Comparison of ENCODE assay signal across 8 mouse cellular contexts in the genomic region with DNA sequence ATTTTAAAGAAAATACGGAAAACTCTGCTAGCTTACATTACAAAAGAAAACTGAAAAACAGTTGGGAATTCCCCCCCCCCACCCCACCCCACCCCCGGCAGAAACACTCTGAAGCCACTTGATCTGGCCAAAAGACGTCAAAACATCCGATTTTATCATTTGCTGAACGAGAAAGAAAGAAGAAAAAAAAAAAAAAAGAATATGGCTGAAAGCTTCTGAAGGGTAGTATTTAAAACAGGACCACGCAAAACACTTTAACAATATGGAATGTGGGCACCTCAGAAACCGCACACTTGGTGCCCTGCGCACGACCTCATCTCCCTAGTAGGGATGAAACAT. TPM values are rescaled to one million over a fixed set of nuclear protein-coding genes. Genes with fewer than 3 reads are reported as not detected.
DNase-seq lines count a peak whose midpoint lies in the region; ATAC-seq and TF ChIP-seq lines count a peak whose summit lies in the region.

No protein-coding gene starts in this region.

- peak overlapping the region; percentile 98; the same call in 1 of the 2 replicates for H3K27ac ChIP-seq in heart, embryonic 11.5 days (ENCODE audit: low read depth, low read length)
- no peak overlapping the region for H3K27ac ChIP-seq in ES-Bruce4 (ENCODE audit: insufficient read depth, low read length)
- H3K27ac ChIP-seq in hindbrain, embryonic 10.5 days, result peak overlapping the region; percentile 96
- peak overlapping the region; percentile 98 for H3K27ac ChIP-seq in midbrain, embryonic 10.5 days (replicated peaks)

- DNase-seq in heart, adult 11 months, result no peak
- DNase-seq in hindbrain, embryonic 10.5 days (ENCODE audit: low spot score), result no peak
- no peak for DNase-seq in midbrain, embryonic 10.5 days (ENCODE audit: low spot score)
- DNase-seq in adrenal gland, adult 2 months, result no peak
- no peak for DNase-seq in right cerebral cortex, postnatal 10 days (ENCODE audit: low spot score in 2 of 2)
- no peak for DNase-seq in cerebellum, adult 9-10 months

- peak overlapping the region; percentile 99 for H3K4me3 ChIP-seq in heart, embryonic 11.5 days (ENCODE audit: low read depth, low read length)
- peak overlapping the region; percentile 89 for H3K4me3 ChIP-seq in ES-Bruce4 (ENCODE audit: low read depth, low read length)
- H3K4me3 ChIP-seq in hindbrain, embryonic 10.5 days, result peak overlapping the region; percentile 89
- H3K4me3 ChIP-seq in midbrain, embryonic 10.5 days, result peak overlapping the region; percentile 92

- H3K9ac ChIP-seq in heart, embryonic 11.5 days (ENCODE audit: low read depth, low read length), result peak overlapping the region; percentile 97
- H3K9ac ChIP-seq in ES-Bruce4 (ENCODE audit: low read depth, poor library complexity, severe bottlenecking), result peak overlapping the region; percentile 88

- no peak for TF ChIP-seq CTCF in ES-Bruce4 (IDR thresholded peaks at IDR 0.05; ENCODE audit: low read depth, low read length)

- TF ChIP-seq POLR2A in ES-Bruce4 (IDR thresholded peaks at IDR 0.05; ENCODE audit: insufficient read depth, low read length), result no peak

- H3K9me3 ChIP-seq in heart, embryonic 11.5 days (replicated peaks; ENCODE audit: control insufficient read depth, low read length), result no peaks in the 10 kb centered on the region
- H3K9me3 ChIP-seq in ES-Bruce4 (replicated peaks; ENCODE audit: control insufficient read depth, insufficient read depth, low read length, poor library complexity, severe bottlenecking), result no peaks in the 10 kb centered on the region
- H3K9me3 ChIP-seq in hindbrain, embryonic 10.5 days, result no peaks in the 10 kb centered on the region
- no peaks in the 10 kb centered on the region for H3K9me3 ChIP-seq in midbrain, embryonic 10.5 days (replicated peaks)

- no peak for ATAC-seq in heart, embryonic 11.5 days (replicated peaks; ENCODE audit: insufficient number of reproducible peaks, low FRiP score, low TSS enrichment)

- peak overlapping the region; percentile 71 for H3K4me2 ChIP-seq in heart, embryonic 11.5 days

- no peak for TF ChIP-seq EP300 in ES-Bruce4 (IDR thresholded peaks at IDR 0.05; ENCODE audit: insufficient read depth, low read depth, low read length)

- H3K27me3 ChIP-seq in heart, embryonic 11.5 days (ENCODE audit: control insufficient read depth, insufficient read depth, low read length), result no peaks in the 10 kb centered on the region
- H3K27me3 ChIP-seq in ES-Bruce4 (ENCODE audit: control insufficient read depth, insufficient read depth, low read length, poor library complexity, severe bottlenecking), result no peaks in the 10 kb centered on the region
- H3K27me3 ChIP-seq in hindbrain, embryonic 10.5 days (ENCODE audit: insufficient read depth, poor library complexity, severe bottlenecking), result no peaks in the 10 kb centered on the region
- no peaks in the 10 kb centered on the region for H3K27me3 ChIP-seq in midbrain, embryonic 10.5 days (ENCODE audit: low read depth, poor library complexity, severe bottlenecking)

- WGBS in heart, embryonic 11.5 days (ENCODE audit: insufficient replicate concordance), result 0% methylated on average over 9 of the region's 9 CpGs
- under 1% methylated on average over 9 of the region's 9 CpGs for WGBS in hindbrain, embryonic 10.5 days
- under 1% methylated on average over 9 of the region's 9 CpGs for WGBS in midbrain, embryonic 10.5 days

- no peaks in the 10 kb centered on the region for H3K36me3 ChIP-seq in heart, embryonic 11.5 days (ENCODE audit: control insufficient read depth, insufficient read depth, low read length)
- H3K36me3 ChIP-seq in ES-Bruce4 (ENCODE audit: control insufficient read depth, insufficient read depth, low read length, poor library complexity, severe bottlenecking), result no peaks in the 10 kb centered on the region
- H3K36me3 ChIP-seq in hindbrain, embryonic 10.5 days, result no peaks in the 10 kb centered on the region
- H3K36me3 ChIP-seq in midbrain, embryonic 10.5 days, result no peaks in the 10 kb centered on the region

- peaks cover 7% of the 10 kb centered on the region for H3K4me1 ChIP-seq in heart, embryonic 11.5 days (ENCODE audit: control insufficient read depth, insufficient read depth, low read length)
- H3K4me1 ChIP-seq in ES-Bruce4 (ENCODE audit: control insufficient read depth, insufficient read depth, low read length), result peaks cover 4% of the 10 kb centered on the region
- H3K4me1 ChIP-seq in hindbrain, embryonic 10.5 days (replicated peaks), result peaks cover 18% of the 10 kb centered on the region
- H3K4me1 ChIP-seq in midbrain, embryonic 10.5 days, result peaks cover 22% of the 10 kb centered on the region

RNA-seq across cellular contexts. Expression of a gene that starts 5.7 kb away (rescaled TPM):
- polyA plus RNA-seq in heart, embryonic 11.5 days (2014; fragmentation: Nextera tagmentation; extraction: Ambion mirVana), result 5.9 and 8.4 TPM in 2 replicates
- 33.5 and 36.7 TPM in 2 replicates for polyA plus RNA-seq in ES-Bruce4 (2011; ENCODE audit: insufficient read depth, insufficient read length, low read depth, missing spikeins)
- polyA plus RNA-seq in hindbrain, embryonic 10.5 days (2016; fragmentation: Nextera tagmentation; extraction: Ambion mirVana), result 4.8 and 5.5 TPM in 2 replicates
- 4.8 and 5.3 TPM in 2 replicates for polyA plus RNA-seq in midbrain, embryonic 10.5 days (2016; fragmentation: Nextera tagmentation; extraction: Ambion mirVana)
- total RNA-seq in adrenal gland, adult 2 months (2021), result 10 to 100 TPM; 11.7 to 14.6 TPM
- polyA plus RNA-seq in adrenal gland, adult 2 months (2012; rRNA removed), result 4.5 and 4.9 TPM in 2 replicates
